Mouse (Mus musculus) G1E (cell line): ENCODE results near the gene Col25a1.

ENCODE experiments used
- CTCF ChIP-seq: IDR thresholded peaks from 2 replicates; pipeline ENCODE4 v1.5.1; 2012; ENCODE audit warnings: low read depth, low read length, inconsistent platforms, mixed read lengths
- GATA1 ChIP-seq: IDR thresholded peaks from 2 replicates; pipeline ENCODE4 v1.6.1; 2012; ENCODE audit warnings: borderline replicate concordance, low read length, inconsistent platforms, mixed read lengths
- GATA2 ChIP-seq: IDR thresholded peaks from 2 replicates; pipeline ENCODE4 v1.6.1; 2012; ENCODE audit warnings: low read depth, low read length, inconsistent platforms, borderline replicate concordance
- TAL1 ChIP-seq: conservative IDR thresholded peaks from 2 replicates; pipeline ENCODE4 v1.6.1; 2012; ENCODE audit warnings: low read depth, low read length, inconsistent platforms, mixed read lengths

DNA sequence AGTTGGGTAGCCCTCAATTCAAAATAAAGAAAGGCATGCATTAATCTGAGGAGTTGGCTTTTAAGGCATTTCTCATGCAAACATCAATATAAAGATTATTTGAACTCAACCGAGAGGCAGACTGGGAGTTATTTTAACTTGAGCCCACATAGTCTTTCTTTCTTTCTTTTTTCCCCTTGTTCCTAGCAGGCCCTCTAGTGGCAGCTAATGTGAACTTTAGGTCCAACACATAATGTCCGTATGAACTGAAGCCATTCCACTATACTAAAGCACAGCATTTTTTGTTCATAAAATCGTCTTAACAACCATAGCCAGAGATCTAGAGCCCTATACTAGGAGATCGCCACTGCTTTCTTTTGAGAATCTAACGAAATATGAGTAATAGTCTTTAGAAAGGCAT, 443.4 kb downstream of the Col25a1 start:
- TF ChIP-seq CTCF (no peak), TAL1 (no peak), GATA1 (no peak), GATA2 (no peak)
